Mouse (Mus musculus): Measurements from ENCODE around the gene Birc7.

Gene Birc7

DNA sequence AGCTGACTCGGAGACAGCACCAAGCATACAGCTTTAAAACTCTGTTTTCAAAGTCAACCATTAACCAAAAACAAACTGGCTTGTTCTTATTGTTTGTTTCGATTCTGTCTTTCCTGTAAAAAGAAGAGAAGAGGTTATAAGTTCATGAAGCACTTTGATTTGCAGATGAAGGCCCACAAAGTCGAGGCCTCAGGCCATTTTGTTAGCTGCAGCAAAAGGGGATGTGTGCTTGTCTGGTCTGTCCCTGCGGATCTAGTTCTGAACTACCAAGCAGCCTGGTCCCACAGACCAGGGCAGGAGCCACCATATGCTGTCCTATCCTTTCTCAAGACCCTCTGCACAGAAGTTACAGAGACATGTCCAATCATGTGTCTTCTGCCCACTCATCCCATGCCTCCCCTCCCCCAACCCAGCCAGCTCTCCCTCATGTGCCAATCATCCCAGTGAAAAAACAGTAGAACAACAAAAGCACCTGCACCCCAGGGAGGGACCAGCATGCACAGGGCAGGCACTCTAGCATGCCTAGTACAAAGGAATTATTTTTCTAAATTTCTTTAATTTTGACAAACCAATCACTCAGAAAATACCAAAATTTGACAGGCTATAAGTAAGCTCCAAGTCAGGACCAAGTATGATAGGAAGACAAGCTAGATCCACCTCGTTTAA lies 23.1 kb upstream of the Birc7 start:
- DNase-seq = no peak

DNA sequence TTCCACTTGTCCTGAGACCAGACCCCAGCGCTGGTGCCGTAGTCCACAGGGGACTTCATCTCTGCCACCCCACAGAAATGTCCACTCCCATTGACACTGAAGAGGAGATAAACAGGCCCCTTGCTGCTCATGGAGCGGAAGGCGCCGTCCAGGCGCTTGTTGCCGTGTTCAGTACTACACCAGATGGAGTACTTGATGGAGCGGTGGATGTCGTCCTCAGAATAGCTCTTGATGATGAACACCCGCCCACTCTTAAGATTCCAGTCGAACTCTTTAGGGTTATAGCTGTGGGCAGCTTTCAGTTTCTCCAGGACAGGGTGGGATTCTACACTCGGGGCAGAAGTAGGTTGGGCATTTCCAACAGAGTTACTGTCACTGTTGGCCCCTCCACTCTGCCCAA lies 17.9 kb upstream of the Birc7 start:
- no peak for DNase-seq

DNA sequence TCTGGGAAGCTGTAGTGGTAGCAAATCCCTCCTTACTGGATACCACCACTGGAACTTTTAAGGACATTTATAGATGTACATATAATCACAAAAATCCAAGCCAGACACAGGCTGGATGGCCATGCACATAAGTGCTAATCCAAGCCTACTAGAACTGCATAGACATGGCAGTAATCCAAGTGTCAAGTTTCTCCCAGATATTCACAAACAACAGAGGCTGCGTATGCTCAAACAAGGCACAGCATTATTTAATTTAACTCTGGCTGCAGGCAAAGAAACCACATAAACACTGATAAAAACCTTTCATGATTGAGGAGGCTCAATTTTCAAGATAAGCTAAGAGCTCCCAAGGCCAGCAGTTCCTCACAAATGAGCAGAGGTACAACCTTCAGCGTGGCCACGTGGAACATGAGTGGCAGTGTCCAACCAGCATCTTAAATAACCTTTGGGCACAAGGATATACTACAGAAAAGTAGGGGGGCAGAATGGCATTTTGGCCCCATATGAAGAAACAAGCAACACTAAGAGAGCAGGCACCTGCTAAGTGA lies 12.9 kb upstream of the Birc7 start:
- no peak for DNase-seq

DNA sequence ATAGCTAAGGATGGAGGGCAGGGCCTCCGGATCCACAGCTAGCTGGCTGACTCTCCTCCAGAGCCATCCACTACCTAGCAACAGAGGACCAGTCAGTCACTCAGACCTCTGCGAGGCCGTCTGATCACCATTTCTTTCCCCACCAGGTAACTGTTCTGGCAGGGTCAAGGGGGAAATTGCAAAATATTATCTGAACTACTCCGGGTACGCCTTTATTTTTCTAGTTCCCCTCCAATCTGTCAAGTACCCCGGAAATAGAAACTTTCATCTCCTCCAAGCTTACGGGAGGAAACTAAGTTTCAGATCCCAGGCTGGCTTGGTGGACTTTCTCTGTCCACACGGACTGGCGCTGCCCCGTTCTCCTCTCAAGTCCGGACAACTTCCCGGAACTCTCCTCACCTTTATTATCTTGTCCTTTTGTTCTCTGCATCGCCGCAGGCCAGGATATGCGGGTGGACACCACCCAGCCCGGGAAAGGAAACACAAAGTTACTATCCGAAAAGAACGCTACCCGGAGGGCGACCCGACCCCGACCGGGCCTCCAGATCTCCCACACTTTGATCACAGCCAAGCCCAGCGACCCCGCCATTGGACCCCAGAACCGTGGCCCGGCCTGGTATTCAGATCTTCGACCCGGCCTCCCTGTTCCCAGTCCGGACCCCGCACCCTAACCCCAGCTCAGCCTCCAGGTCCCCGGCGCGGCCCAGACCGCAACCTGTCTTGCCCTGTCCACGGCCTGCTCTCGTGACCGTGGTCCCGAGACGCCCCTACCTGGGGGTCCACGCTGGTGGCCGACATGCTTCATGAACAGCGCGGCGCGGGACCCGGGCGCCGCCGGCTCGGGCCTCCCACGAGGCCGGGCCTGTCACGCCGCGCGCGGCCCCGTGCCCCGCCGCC lies 8.7 kb upstream of the Birc7 start:
- no peak for DNase-seq

DNA sequence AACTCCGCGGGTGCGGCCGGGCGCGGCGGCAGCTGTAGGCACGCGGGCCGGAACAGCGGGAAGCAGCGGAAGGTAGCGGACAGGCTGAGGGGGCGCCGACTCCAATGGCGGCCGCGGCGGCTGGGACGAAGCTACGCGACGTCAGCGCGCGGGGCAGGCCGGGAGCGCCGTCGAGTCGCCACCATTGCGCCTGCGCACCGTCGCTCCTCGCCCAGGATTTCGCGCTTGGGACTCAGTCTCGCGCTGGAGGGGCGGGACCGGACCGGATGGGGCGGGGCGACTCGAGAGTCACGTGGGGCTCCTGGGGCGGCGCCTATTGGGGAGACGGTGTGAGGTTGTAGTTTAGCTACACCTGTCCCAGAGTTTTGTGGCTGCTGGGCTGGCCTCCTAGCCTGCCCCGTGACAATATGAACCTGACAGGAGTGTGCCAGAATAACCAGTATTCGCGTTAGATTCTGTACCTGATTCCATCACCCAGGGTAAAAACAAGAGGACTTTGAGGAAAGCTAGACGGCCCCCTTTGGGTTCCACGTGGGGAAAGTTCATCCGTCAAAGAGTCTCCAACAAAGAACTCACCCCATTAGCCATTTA lies 7.9 kb upstream of the Birc7 start, which contains the start of gene Ythdf1:
TSS of gene Ythdf1 (minus strand) at position 140 of the 591 bp plus-strand sequence.
- peak; percentile 99 to 100 for DNase-seq

DNA sequence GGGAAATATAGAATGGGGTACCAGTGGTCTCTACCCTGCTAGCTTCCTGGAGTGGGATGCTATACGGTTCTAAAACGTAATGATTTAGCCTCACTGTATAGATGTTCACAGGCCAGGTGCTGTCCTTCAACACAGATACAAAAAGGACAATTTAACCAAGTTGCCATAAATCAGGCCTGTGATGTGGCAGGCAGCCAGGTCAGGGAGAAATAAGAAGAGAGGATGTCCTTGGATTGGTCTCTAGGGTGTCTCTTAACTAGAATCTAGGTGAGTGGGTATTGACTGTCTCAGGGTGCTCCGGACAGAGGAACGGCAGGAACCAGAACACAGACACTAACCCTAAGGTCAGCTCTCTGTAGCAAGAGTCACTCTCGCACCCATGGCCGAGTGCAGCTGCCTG lies 6.1 kb upstream of the Birc7 start:
- DNase-seq = no peak

DNA sequence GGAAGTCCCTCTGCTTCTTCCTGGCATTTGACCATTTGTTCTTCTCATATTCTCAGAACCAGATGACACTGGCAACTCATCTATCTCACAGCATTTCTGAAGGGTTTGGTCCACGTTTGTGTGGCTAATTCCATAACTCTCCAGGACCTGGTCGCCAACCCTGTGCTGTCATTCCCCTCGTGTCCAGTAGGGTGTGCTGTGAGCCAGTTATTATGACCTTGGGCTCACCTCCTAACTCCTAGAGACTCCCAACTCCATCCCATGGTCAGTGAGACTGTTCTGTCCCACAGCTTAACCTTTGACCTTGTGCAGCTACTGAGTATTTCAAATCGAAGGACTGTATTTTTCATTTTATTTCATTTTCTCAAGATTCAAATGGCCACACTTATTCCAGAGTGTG lies 3.6 kb upstream of the Birc7 start:
- DNase-seq = peak; percentile 85 to 90

DNA sequence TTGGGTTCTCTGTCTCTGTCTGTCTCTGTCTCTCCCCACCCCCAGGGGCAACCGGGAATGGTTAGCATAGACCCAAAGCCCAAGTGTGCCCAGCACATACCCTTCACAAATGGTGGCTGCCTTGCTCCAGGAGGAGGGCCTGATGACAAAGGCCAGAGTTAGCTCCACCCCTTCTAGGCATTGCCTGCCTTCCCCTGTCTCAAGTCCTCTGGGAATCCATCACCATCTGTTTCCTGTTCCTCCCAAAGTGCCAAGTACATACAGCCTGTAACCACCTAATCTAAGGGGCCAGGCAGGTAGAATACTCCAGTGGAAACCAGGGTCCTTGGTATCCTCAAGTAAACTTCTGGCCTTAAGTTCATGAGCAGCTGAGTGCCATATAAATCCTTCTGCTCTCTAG lies 3.6 kb downstream of the Birc7 start:
- no peak for DNase-seq

DNA sequence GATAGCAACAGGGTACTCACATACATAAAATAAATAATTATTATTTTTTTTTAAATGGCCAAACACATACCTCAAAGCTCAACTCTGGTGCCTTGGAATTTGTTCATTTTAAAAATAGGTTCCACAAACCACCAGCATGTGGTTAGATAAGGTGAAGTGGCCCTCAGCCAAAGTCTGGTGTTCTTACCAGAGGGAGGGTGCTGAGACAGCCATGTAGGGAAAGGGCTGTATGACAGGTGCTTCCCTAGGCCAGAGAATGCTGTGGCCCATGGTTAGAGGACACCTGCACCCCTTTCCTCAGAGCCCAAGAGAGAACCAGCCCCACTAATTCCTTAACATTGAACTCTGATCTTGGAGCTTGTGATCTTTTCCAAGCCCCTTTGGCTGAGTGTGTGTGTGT lies 11.4 kb downstream of the Birc7 start:
- DNase-seq = no peak

DNA sequence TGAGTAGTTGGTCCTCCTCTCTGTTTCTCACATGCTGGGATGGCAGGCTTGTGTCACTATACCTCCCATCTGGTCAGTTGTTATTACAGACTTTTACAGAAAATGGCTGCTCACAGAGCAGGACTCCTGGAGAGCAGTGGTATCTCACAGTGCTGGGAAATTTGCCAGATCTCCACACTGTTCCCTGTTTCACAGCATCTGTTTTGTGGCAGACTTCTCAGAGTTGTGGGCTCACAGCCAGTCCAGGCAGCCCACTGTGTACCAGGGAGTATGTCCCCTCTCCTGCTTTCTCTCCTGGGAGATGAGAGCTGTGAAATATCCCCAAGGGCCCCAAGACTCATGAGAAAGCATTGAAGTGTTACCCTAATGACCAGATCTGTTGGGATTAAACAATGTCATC lies 13.0 kb downstream of the Birc7 start:
- no peak for DNase-seq

DNA sequence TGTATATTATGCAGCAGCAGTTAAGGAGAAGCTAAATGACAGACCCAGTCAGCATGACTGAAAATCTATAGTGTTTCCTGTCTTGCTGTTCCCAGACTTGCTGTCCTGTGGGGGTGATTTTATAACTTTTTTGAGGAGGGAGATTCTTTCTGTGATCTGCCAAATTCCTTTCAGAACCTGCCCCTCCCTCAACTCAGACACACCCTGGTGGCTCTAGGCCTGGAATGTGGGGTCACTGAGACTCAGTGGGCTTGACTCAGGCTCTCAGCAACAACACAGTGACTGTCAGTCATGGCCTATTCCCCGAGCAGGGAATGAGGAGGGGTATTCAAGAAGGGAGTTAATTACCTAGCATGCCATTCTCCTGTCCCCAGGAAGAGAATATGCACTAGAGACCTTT lies 21.1 kb downstream of the Birc7 start:
- no peak for DNase-seq

DNA sequence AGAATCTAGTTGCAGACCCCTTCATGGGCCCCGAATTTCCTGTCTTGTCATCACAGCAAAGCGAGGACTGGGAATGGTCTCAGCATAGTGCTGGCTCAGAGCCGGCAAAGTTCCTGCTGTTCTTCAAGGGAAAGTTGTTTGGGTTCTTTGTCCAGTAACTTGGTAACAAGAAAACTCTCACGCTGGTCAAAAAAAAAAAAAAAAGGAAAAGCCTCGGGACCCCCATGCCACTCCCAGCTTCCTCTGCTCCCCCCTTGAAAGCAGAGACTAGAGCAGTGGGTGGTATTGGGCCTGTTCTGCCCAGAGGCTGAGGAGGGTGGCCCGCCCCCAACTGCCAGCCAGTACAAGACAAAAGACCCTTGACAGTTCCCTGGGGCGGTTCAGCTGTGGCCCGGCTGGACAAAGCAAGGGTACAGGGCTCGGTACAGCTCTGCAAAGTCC lies 23.9 kb downstream of the Birc7 start:
- peak in 1 of 2 experiments; percentile 38 for DNase-seq

DNA sequence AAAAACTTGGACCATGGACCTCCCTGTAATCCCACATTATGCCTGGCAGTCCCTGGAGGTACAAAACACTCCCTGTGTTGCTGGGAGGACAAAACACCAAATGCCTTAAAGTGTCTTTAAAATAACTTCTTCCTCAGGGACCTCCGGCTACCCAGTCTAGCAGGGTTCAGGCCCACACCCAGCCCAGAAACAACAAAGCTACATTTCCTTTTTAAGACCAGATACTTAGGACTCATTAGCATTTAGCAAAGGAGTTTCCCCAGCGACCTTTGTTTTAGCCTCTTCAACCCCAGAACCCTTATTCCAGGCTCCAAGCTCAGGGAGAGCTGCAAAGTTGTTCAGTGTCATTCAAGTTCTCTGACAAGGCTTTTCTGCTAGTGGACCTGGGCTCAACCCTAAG lies 24.8 kb downstream of the Birc7 start:
- no peak for DNase-seq

DNA sequence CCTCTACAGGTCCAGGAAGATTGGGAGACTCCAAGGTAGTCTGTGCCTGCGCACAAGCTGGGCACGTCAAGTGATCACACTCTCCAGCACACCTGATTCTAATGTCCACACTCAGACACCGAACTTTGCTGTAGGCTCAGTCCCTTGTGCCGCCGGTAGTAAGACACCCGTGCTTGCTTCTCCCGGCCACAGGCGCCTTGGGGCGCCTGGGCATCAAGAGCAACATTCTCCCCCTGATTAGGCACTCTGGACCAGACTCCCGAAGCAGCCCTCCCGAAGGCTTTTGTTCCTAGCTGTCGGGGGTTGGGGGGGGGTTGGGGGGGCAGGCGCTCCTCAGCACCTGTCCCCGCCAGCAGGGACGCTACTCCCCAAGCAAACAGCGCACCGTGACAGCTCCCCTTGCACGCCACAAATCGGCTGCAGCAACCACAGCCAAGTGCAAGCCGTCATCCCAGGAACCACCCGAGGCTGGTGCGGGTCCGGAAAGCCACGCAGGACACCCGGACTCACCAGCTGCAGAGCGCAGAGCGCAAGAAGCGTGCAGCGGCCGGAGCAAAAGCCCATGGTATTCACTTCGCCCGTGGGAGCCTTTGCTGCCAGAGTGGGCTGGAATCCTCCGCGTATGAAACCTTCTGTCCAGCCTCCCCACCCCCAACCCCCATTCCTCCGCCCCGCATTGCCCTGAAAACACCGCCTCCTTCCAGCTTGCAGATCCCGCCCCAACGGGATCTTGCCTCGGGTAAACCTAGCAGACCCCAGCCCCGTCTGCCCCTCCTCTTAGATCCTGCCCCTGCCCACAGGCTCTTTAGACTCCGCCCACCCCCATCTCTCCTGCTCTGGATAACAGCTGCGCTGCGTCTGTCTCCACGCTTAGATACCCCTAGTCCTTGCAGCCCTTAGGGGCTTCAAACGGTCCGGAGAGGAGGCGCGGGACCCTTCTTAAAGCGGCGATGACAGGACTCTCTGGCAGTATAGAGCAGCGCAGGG lies 25.5 kb downstream of the Birc7 start, which contains the start of gene Nkain4:
TSS of gene Nkain4 (minus strand) at position 639 of the 987 bp plus-strand sequence.
- peak; percentile 70 to 72 for DNase-seq

DNA sequence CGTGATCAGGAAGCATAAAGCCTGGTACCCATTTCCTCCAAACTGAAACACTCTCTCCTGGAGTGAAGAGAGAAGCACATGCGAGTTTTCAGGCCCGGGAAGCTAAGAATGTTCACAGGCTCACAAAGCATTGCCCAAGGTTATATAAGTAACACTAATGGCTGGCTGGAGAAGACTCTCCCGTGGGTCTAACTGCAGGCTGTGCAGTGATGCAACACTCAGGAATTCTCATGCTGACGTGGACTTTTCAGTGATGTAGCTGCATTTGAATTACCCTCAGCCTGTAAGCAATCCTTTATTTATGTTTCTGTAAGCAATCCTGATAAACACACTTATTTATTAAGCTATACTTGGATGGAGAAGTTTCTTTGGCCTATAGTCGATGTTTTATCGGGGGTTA lies 30.8 kb downstream of the Birc7 start:
- no peak for DNase-seq

DNA sequence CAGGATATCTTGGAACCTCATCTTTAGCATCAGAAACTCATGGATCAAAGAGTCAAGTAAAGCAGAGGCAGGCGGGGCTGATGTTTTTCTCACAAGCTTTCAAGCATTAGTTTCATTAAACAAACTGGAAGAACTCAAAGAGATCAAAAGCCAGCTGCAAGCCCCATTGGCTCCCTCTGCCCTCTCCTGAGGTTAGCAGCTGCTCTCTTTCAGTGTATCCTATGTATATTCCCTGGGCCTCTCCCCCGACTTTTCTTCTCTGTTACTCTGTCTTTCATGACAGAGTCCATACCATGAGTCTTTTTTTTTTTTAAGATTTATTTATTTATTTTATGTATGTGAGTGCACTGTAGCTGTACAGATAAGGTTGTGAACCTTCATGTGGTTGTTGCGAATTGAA lies 31.4 kb downstream of the Birc7 start:
- no peak for DNase-seq

DNA sequence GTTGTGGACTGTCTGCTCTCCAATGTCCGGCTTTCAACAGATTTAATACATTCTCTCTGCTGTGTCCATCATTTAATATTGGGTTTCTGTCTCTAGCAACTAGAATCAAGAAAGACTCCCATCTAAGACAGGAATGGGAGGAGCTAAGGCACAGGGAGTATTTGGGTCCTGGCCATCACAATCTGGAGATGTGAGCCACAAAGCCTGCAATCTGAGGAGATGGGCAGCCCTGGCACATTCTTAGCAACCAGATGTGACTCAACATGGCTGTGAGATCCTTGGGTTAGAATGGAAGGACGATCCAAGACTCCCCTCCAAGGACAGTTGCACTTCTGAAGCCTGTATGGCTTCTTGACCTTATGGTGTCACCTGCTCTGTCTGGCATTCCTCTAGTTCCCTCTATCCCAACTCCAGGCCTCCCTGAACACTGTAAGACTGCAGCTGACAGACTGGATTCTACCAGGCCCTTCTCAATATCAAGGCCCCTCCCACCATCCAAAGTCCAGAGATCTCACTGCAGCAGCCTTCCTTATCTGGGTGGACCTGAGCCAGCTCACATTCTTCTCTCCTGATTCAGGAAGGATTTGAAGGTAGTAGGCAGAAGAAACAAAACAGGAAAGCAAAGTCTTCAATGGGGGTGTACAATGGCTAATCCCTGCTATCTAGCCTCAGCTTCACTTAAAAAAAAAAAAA lies 33.9 kb downstream of the Birc7 start:
- no peak for DNase-seq

DNA sequence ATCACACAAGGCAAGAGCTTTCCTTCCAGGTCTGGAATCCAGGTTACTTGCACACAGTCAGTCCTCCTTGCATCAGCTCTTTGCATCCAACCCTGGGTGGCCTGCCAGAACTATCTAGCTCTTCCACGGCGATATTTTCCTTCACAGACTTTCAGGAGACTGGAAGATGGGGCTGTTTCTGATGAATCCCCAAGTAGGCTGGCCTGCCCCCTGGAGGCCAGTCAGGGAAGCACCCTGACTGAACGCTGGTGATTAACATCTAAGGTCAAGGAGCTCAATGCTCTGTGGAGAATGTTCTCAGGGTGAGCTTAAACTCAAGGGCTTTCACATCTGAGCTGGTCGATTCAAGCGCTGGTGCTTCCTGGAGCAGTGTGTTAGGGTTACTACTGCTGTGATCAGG lies 35.1 kb downstream of the Birc7 start:
- DNase-seq = peak; percentile 87 to 92

DNA sequence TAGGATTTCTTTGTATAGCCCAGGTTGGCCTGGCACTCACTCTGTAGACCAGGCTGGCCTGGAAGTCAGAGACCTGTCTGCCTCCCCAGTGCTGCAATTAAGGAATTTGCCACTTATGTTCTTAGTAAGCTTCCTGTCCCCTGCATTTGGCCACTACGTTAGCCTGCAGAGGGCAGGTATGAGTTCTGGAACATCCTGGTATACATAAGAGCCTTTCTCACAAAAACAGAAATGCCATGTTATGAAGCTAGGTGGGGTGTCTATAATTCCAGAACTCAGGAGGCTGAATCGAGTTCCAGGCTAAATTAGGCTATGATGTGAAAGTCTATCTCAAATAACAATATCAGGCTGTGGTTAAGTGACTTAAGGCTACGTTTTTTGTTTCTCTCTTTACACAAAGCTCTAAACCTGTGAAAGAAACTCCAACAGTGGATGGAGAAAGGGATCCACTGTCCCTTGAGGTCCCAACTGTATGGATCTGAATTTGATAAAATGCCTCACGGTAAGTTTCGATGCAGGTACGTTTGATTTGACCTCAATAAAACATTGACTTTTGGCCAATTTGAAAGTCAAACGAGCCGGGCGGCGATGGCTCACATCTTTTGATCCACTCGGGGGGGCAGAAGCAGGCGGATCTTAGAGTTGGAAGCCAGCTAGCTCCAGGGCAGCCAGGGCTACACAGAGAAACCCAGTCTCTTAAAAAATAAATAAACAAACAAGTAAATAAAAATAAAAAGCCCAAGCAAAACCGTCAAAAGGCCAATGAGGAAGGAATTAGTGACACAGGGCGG lies 37.5 kb downstream of the Birc7 start:
- peak; percentile 39 to 56 for DNase-seq

DNA sequence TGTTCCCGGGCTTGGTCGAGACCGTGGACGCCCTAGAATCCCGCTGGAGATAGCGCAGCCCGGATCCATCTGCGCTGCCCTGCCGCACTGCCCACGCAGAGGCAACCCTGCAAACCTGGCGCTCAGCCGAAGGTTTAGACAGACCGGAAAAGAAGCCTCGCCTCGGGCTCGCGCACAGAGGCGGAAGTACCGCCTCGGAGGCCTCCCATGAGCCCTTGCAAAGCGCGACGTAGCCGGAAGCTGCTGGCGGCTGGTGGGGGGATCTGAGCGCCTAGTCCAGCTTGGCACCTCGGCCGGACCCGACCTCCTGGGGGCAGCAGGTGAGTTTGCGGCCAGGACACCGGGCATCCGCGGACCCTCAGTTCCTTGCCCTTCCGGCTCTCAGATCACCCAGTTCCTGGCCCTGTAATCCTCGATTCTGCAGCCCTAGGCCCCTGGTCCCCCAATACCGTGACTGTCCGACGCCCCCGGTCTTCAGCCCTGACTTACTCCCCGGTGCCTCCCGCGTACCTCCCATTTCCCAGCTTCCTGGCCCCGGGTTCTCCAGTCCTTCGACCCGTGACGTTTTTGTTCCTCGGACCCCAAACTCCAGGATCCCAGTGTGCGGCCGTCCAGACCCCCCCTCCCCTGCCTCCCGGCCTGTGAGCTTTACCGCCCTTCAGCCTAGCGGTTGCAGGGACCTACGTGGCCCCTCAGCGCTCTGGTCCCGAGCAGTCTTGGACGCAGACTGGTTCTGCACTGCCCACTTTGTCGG lies 38.4 kb downstream of the Birc7 start, which contains the start of gene Arfgap1:
TSS of gene Arfgap1 (plus strand) at position 216 of the 754 bp plus-strand sequence.
- DNase-seq = peak; percentile 97 to 98

Measured in cerebellum, postnatal 25 days (tissue).